Mouse (Mus musculus) embryonic fibroblast, embryonic 13.5 days (primary cell): ENCODE measurements at regions not wholly inside any gene's neighbourhood (a gene's known extent, or its start where the extent isn't known, plus 50 kb on each side); places are given as distances from the start of the nearest gene placed in this dataset.

Source experiments
- CTCF ChIP-seq: IDR thresholded peaks from 2 replicates; pipeline ENCODE4 v1.5.1; 2011; ENCODE audit warnings: mild to moderate bottlenecking, control low read depth, low read length, moderate library complexity, borderline replicate concordance; ENCODE audit not compliant: insufficient read depth
- POLR2A ChIP-seq: IDR thresholded peaks from 2 replicates; pipeline ENCODE4 v1.6.1; 2011; ENCODE audit warnings: low read depth, mild to moderate bottlenecking, control low read depth, low read length, moderate library complexity

DNA sequence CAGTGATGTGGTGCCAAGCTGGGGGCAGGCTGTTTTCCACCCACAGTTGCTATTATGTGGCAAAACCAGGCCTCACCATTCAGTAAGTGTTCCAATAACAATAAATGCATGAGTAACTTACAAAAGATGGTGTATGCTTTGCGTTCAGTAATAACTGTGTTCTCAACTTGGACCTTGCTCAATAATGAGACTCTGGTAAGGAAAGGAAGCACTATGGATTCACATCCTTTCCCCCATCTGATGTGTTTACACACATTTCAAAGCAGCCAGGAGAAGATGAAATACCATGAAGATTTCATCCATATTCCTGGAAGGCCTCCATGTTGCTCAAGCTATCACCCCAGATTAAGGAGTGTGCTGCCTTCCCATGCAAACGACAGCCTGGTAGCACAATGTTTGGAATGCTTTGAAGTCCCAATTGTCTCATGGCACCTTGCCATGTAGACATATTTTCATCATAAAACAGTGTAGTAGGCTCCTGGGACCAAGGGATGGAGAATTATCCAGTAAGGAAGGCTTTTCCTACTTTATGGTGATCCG is 1552.4 kb upstream of the Slc10a2 start:
- no peak for TF ChIP-seq CTCF
- no peak for TF ChIP-seq POLR2A
